Mouse (Mus musculus): ENCODE results near the gene Kif7.

GRCm38 (mm10) chr7:79759766-79760165 lies 44.2 kb upstream of the Kif7 start:
- TF ChIP-seq CTCF (IDR thresholded peaks at IDR 0.05): no peak
- TF ChIP-seq POLR2A (IDR thresholded peaks at IDR 0.05; ENCODE audit: insufficient read depth, low read depth, low read length): no peak
